Mouse (Mus musculus) neural tube, embryonic 11.5 days (tissue): ENCODE results near the gene Phtf1. TPM values are rescaled to one million over a fixed set of nuclear protein-coding genes. Genes with fewer than 3 reads are reported as not detected.
A peak's percentile ranks its signal among the peaks of the same experiment; 100 is the strongest.

ENCODE experiments used
- ATAC-seq: fragments of 200-750 bp; cut with Nextera tagmentation; 2 replicates; pipeline ENCODE4 v1.8.0; 2017; ENCODE audit warnings: moderate number of reproducible peaks, mild to moderate bottlenecking, moderate TSS enrichment, moderate library complexity; ENCODE audit not compliant: insufficient read depth, low FRiP score, low TSS enrichment
- DNase-seq: peaks from one replicate; pipeline ENCODE4 v3.0.0-alpha.2; 2015; ENCODE audit warnings: low spot score
- H3K27ac ChIP-seq: fragments of 300-500 bp; sonication (generic); 2 replicates; pipeline ENCODE4 v1.5.1; 2014; ENCODE audit warnings: low read depth, mild to moderate bottlenecking, low read length
- H3K27me3 ChIP-seq: fragments of 300-500 bp; sonication (generic); 2 replicates; pipeline ENCODE4 v1.6.1; 2014; ENCODE audit warnings: mild to moderate bottlenecking, low read length, mixed read lengths; ENCODE audit not compliant: control insufficient read depth, insufficient read depth
- H3K36me3 ChIP-seq: fragments of 300-500 bp; sonication (generic); 2 replicates; pipeline ENCODE4 v1.6.1; 2014; ENCODE audit warnings: mild to moderate bottlenecking, low read length, moderate library complexity, mixed read lengths; ENCODE audit not compliant: control insufficient read depth, insufficient read depth
- H3K4me1 ChIP-seq: fragments of 300-500 bp; sonication (generic); 2 replicates; pipeline ENCODE4 v1.6.1; 2014; ENCODE audit warnings: low read length, mixed read lengths; ENCODE audit not compliant: control insufficient read depth, insufficient read depth
- H3K4me2 ChIP-seq: fragments of 300-500 bp; sonication (generic); 2 replicates; pipeline ENCODE4 v1.6.1; 2014; ENCODE audit warnings: low read depth, mild to moderate bottlenecking, moderate library complexity
- H3K4me3 ChIP-seq: fragments of 300-500 bp; sonication (generic); 2 replicates; pipeline ENCODE4 v1.5.1; 2014; ENCODE audit warnings: low read depth, low read length
- H3K9ac ChIP-seq: fragments of 300-500 bp; sonication (generic); 2 replicates; pipeline ENCODE4 v1.6.1; 2014; ENCODE audit warnings: mild to moderate bottlenecking, low read length
- H3K9me3 ChIP-seq: fragments of 300-500 bp; sonication (generic); 2 replicates; pipeline ENCODE4 v1.6.1; 2016; ENCODE audit warnings: low read length; ENCODE audit not compliant: control insufficient read depth
- WGBS: fragments of 180-500 bp; shearing (Covaris S2); extraction: QIAGEN DNeasy Blood & Tissue Kit; methylation state at CpG from one replicate; pipeline ENCODE4 v1.1.7; 2014; 5-methylcytosine and 5-hydroxymethylcytosine counted together
- polyA plus RNA-seq: library from polyadenylated mRNA; unstranded; fragments of >200 nt; fragmentation: Nextera tagmentation; extraction: Ambion mirVana; gene quantifications from 2 replicates; pipeline ENCODE4 v1.2.1, GENCODE M21; 2014

Gene Phtf1
- 46.3 and 47.9 TPM in 2 replicates for polyA plus RNA-seq

DNA sequence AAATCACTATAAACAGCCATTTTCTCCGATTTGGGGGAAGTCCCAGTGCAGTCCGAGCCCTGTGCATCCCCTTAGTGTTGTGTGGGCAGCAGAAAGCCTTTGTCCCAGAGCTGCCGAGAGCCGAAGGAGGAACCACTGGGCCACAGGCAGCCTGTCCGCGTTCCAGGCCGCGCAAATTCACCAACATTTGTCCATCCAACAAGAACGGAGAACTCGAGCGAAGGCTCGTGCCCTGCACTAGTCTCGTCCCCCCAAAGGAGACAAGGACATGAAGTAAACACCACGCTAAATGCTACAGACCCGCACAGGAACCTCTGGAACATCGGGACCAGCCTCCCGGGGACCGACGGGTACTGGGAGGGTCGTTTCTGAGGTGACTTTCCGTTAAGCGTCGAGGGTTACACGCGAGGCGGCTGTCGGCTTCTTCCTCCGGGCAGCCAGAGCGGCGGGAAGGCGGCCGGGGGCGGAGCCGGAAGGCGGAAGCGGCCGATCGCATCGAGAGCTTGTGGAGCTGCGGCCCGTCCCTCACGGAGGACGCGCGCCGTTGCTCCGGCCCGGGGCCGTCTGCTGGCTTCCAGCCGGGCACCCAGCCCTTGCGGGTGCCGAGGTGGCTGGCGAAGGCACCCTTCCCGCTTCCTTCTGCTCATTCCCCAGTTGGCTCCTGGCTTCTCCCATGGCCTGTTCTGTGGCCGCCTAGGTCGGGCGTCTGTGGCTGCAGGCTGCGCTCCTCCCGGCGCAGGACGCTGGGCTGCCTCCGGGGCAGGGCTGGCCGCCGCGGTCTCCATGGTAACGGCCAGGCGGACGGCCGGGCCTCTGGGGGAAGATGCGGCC, at the start of gene Phtf1:
Phtf1 (plus strand) TSS at position 250 of the 831 bp plus-strand sequence.
- no peaks in the 10 kb centered on the region for H3K36me3 ChIP-seq
- no peaks in the 10 kb centered on the region for H3K9me3 ChIP-seq
- peak within 1 kb of the TSS; percentile 96 for H3K27ac ChIP-seq
- DNase-seq (peak; percentile 91), ATAC-seq (peak; percentile 97)
- H3K9ac ChIP-seq: peak within 1 kb of the TSS; percentile 81
- peak within 1 kb of the TSS; percentile 48 for H3K4me2 ChIP-seq
- 0 out of 2 replicates have a peak, but pooled peaks cover 3% of the 10 kb centered on the region for H3K4me1 ChIP-seq
- peak within 1 kb of the TSS; percentile 77 for H3K4me3 ChIP-seq
- WGBS: under 1% methylated on average over 70 of the region's 70 CpGs
- no peaks in the 10 kb centered on the region for H3K27me3 ChIP-seq

DNA sequence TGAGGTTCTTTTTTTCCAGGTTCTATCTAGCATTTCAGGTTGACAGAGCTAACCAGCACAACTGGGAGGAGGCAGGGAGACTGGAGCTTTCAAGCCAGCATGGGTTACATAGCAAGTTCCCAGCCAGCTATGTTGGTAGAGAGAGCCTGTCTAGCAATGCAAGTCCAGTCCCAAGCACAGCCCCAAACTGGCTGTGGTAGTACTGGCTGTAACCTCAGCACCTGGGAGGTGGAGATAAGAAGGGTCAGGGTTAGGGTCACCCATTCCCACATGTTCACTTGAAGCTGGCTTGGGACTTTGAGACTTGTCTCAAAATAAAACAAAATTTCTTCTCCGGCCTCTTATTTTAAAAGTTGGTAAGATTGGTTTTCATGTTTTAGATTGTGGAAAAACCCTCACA, 47.8 kb upstream of the Phtf1 start:
- DNase-seq (no peak), ATAC-seq (no peak)
- 91% methylated on average over 1 of the region's 1 CpGs for WGBS
- Histone ChIP-seq H3K36me3 (no peaks in the 10 kb centered on the region), H3K4me1 (peaks cover 6% of the 10 kb centered on the region; the same call in 1 of the 2 replicates), H3K4me3 (no peak overlapping the region), H3K4me2 (no peak overlapping the region), H3K9ac (no peak overlapping the region), H3K9me3 (no peaks in the 10 kb centered on the region), H3K27ac (no peak overlapping the region), H3K27me3 (no peaks in the 10 kb centered on the region)

DNA sequence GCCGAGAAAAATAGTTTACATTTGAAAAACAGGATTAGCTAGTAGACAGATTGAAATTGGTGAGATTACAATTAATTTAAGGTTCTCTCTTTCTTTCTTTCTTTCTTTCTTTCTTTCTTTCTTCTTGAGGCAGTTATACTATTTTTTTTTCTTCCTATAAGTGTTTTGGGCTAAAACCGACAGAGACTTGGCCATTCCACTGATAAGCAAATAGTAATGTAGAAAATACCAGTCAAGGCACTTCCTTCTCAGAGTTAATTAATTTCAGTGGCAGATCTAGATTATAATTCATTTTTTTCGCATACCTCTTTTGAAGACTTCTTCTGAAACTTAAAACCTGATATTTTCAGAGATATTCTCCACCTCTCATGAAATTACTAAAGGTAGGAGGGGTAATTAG, 42.6 kb upstream of the Phtf1 start:
- H3K36me3 ChIP-seq: no peaks in the 10 kb centered on the region
- DNase-seq (no peak), ATAC-seq (no peak)
- no peaks in the 10 kb centered on the region; the same call in 1 of the 2 replicates for H3K4me1 ChIP-seq
- no peak overlapping the region for H3K9ac ChIP-seq
- no peak overlapping the region for H3K4me3 ChIP-seq
- 74% methylated on average over 3 of the region's 3 CpGs for WGBS
- no peaks in the 10 kb centered on the region for H3K27me3 ChIP-seq
- H3K4me2 ChIP-seq: no peak overlapping the region
- no peak overlapping the region for H3K27ac ChIP-seq
- H3K9me3 ChIP-seq: no peaks in the 10 kb centered on the region

DNA sequence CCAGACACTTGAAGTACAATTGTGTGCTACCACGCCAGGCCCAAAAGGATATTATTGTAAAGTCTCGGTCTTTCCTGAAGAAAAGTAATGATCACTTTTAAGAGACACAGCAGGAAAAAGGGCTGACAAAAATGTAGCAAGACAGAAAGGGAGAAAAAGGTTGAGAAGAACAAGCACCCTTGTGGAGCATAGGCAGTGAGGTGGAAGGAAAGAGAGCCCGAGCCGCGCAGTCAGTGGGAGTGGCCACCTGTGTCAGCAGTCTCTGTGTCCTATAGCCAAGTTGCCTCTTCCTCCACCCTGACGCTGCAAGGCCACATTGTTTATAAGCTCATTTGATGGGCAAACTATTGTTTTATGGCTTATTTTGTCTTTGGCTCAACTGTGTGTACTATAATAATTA, 40.4 kb upstream of the Phtf1 start:
- Histone ChIP-seq H3K27ac (no peak overlapping the region), H3K27me3 (no peaks in the 10 kb centered on the region), H3K4me3 (no peak overlapping the region), H3K4me1 (no peaks in the 10 kb centered on the region; the same call in 1 of the 2 replicates), H3K9me3 (no peaks in the 10 kb centered on the region), H3K4me2 (no peak overlapping the region), H3K9ac (no peak overlapping the region), H3K36me3 (no peaks in the 10 kb centered on the region)
- 62% methylated on average over 6 of the region's 6 CpGs for WGBS
- ATAC-seq (no peak), DNase-seq (no peak)

DNA sequence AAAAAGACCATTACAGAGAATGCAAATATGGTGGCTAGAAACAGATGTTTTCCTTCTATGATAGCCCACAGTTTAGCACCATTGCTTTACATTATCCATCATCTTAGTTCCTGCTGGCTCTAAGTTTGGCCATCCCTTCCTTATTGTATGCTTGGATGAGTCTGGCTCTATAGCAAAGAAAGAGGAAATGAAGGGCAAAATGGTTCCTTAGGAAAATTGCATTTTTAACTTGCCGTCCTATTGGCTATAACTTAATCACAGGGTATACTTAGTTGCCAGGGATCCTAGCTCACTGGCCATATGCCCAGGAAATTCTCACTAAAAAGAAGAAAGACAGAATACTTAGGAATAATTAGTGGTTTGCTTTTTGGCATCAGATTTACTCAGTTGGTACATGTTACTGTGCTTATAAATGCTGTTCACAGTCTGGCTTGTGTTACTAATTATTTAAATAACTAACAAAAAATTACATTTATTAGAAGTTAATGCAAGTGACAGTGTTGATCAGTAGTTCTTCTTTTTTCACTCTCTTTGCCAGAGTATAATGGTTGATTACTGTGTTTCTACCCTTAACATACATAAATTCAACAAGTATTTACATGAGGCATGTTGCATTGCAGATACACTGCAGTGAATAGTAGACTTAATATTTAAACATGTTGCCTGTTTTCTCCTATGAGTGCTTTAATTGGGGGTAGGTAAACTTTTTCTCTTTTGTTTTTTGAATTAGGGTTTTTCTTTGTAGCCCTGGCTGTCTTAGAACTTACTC, 22.9 kb upstream of the Phtf1 start:
- no peak for DNase-seq
- WGBS: 98% methylated on average over 1 of the region's 1 CpGs
- H3K27ac ChIP-seq: no peak overlapping the region
- no peaks in the 10 kb centered on the region for H3K27me3 ChIP-seq
- no peaks in the 10 kb centered on the region for H3K36me3 ChIP-seq
- H3K9ac ChIP-seq: no peak overlapping the region
- no peak overlapping the region for H3K4me2 ChIP-seq
- H3K9me3 ChIP-seq: no peaks in the 10 kb centered on the region
- no peak overlapping the region for H3K4me3 ChIP-seq
- H3K4me1 ChIP-seq: no peaks in the 10 kb centered on the region
- ATAC-seq: no peak

DNA sequence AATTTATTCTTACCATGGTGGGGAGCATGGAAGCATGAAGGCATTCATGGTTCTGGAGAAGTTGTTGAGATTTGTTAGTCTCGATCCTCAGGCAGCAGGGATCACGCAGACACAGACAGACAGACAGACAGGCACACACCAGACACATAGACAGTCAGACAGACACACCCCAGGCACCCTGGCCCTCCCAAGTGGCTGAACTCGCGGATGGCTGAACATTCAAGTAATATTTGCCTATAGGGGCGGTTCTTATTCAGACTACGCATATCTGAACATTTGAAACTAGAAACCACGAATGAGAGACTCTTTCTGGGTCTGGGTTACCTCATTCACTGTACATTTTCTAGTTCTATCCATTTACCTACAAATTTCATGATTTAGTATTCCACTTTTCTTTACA, 19.2 kb upstream of the Phtf1 start:
- H3K4me3 ChIP-seq: no peak overlapping the region
- H3K9me3 ChIP-seq: no peaks in the 10 kb centered on the region
- ATAC-seq (no peak), DNase-seq (no peak)
- H3K27me3 ChIP-seq: no peaks in the 10 kb centered on the region
- no peak overlapping the region for H3K27ac ChIP-seq
- H3K4me1 ChIP-seq: no peaks in the 10 kb centered on the region
- H3K36me3 ChIP-seq: no peaks in the 10 kb centered on the region
- 89% methylated on average over 7 of the region's 7 CpGs for WGBS
- no peak overlapping the region for H3K4me2 ChIP-seq
- H3K9ac ChIP-seq: no peak overlapping the region

DNA sequence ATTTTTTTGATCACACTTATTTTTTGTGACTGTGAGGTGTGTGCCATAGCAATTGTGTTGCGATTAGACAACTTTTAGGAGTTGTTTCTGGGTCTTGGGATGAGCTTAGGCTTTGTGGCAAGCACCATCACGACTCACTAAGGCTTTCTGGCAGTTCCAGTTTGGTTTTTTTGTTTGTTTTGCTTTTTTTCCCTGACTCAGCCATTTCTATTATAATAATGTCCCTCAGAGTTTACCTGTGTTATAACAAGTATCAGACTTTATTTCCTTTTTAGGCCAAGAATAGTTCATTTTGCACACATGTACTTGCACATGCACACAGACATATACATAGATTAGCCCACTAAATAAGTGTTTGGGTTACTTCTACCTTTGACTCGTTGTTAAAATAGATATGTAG, 7.3 kb upstream of the Phtf1 start:
- H3K4me1 ChIP-seq: no peaks in the 10 kb centered on the region
- no peak for DNase-seq
- H3K4me2 ChIP-seq: no peak overlapping the region
- no peaks in the 10 kb centered on the region for H3K9me3 ChIP-seq
- no peaks in the 10 kb centered on the region for H3K27me3 ChIP-seq
- H3K9ac ChIP-seq: no peak overlapping the region
- no peak overlapping the region for H3K4me3 ChIP-seq
- no peaks in the 10 kb centered on the region for H3K36me3 ChIP-seq
- WGBS: 89% methylated on average over 3 of the region's 3 CpGs
- H3K27ac ChIP-seq: no peak overlapping the region
- ATAC-seq: no peak

DNA sequence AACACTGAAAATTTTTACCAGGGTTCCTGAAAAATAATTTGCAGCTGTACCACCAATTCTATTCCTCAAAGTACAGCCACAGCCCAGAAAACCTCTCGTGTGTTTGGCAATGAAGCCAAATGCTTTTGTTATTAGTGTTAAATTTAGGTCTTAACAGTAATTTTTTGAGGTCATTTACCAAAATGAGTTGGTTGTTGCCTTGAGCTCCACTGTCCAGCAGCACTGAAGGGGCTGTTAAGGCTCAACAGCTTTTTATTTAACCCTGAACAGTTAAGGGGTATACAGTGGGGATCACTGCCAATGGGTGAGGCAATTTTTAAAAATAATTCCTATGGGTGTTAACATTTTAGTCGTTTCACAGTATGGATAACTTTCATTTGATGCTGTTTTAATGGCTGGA, 679 bp upstream of the Phtf1 start:
- Histone ChIP-seq H3K9ac (peak overlapping the region; percentile 81), H3K36me3 (no peaks in the 10 kb centered on the region), H3K4me3 (peak overlapping the region; percentile 77), H3K4me1 (0 out of 2 replicates have a peak, but pooled peaks cover 3% of the 10 kb centered on the region), H3K27ac (no peak overlapping the region), H3K27me3 (no peaks in the 10 kb centered on the region), H3K4me2 (peak overlapping the region; percentile 48), H3K9me3 (no peaks in the 10 kb centered on the region)
- no peak for DNase-seq
- ATAC-seq: no peak
- WGBS: 32% methylated on average over 2 of the region's 2 CpGs
